In genomic region chr14:25865251-25865650, GRCm38 (mm10) we compare ENCODE assay signal across 23 mouse cellular contexts. TPM values are rescaled to one million over a fixed set of nuclear protein-coding genes. Genes with fewer than 3 reads are reported as not detected.
"Had no signal": no experiment of that assay in that cellular context is flagged by ENCODE, and none has a peak within 500 bp of the region (broad histone marks: within the 10 kb centered on the region; RNA-seq: fewer than 3 reads in every experiment).

No protein-coding gene starts in this region.

- H3K27me3 ChIP-seq: megakaryocyte, embryonic 14.5 days; midbrain, embryonic 13.5 days; midbrain, embryonic 15.5 days; neural tube, embryonic 13.5 days; neural tube, embryonic 15.5 days; stomach, embryonic 15.5 days had no signal

- H3K4me3 ChIP-seq: megakaryocyte, embryonic 14.5 days; midbrain, embryonic 13.5 days; midbrain, embryonic 15.5 days; neural tube, embryonic 13.5 days; neural tube, embryonic 15.5 days; stomach, embryonic 15.5 days had no signal

- H3K27ac ChIP-seq: liver, embryonic 14.5 days; macrophage; midbrain, embryonic 13.5 days; midbrain, embryonic 15.5 days; neural tube, embryonic 13.5 days; neural tube, embryonic 15.5 days; stomach, embryonic 15.5 days; stomach, postnatal 0 days had no signal

- DNase-seq: lung, adult 18-20 months; lung, embryonic 14.5 days; lung, postnatal 10 days; lung, postnatal 36 days; right cerebral cortex, postnatal 14 days; thymus, adult 2 months; thymus, postnatal 25 days; thymus, postnatal 4 days had no signal

- H3K9me3 ChIP-seq: megakaryocyte, embryonic 14.5 days; midbrain, embryonic 13.5 days; midbrain, embryonic 15.5 days; neural tube, embryonic 13.5 days; neural tube, embryonic 15.5 days; stomach, embryonic 15.5 days had no signal

- H3K4me1 ChIP-seq: midbrain, embryonic 13.5 days; midbrain, embryonic 15.5 days; neural tube, embryonic 13.5 days; neural tube, embryonic 15.5 days had no signal

- H3K36me3 ChIP-seq: midbrain, embryonic 13.5 days; midbrain, embryonic 15.5 days; neural tube, embryonic 13.5 days; neural tube, embryonic 15.5 days; stomach, embryonic 15.5 days had no signal

RNA-seq across cellular contexts. Expression of gene Plac9a, which starts 37.6 kb away (rescaled TPM):
- total RNA-seq: megakaryocyte progenitor cell, adult 5-6 weeks; midbrain, postnatal 0 days; monocyte, adult 5-6 weeks had no signal
- polyA plus RNA-seq: liver, embryonic 16.5 days; macrophage; midbrain, embryonic 11.5 days; midbrain, embryonic 13.5 days; midbrain, postnatal 0 days; neural tube, embryonic 11.5 days; neural tube, embryonic 13.5 days; neural tube, embryonic 15.5 days; thymus, adult 2 months had no signal
